Mouse (Mus musculus) 3T3-L1 (cell line): ENCODE measurements at regions not wholly inside any gene's neighbourhood (a gene's known extent, or its start where the extent isn't known, plus 50 kb on each side); places are given as distances from the start of the nearest gene placed in this dataset.

Source experiments
- DNase-seq: peaks from one replicate; pipeline ENCODE4 v3.0.0-alpha.2; 2015; ENCODE audit warnings: low read depth, low spot score

GRCm38 (mm10) chr4:125936357-125936756, 88.0 kb upstream of the Csf3r start:
- no peak for DNase-seq

GRCm38 (mm10) chr4:125938186-125938585, 86.2 kb upstream of the Csf3r start:
- DNase-seq, result no peak

- no peak for DNase-seq
Observed at GRCm38 (mm10) chr4:125941266-125941665, 83.1 kb upstream of the Csf3r start.

- DNase-seq, result peak; percentile 27
Observed at GRCm38 (mm10) chr4:125941916-125942315, 82.4 kb upstream of the Csf3r start.

- DNase-seq, result no peak
Observed at GRCm38 (mm10) chr4:125945062-125945461, 79.3 kb upstream of the Csf3r start.

- no peak for DNase-seq
Observed at GRCm38 (mm10) chr4:125959426-125959825, 64.9 kb upstream of the Csf3r start.

- DNase-seq, result no peak
Observed at GRCm38 (mm10) chr4:125960704-125961279, 63.6 kb upstream of the Csf3r start.

GRCm38 (mm10) chr4:125962677-125963076, 61.7 kb upstream of the Csf3r start:
- DNase-seq, result peak; percentile 75
